Comparison of ENCODE assay signal across 21 mouse cellular contexts in the genomic region with DNA sequence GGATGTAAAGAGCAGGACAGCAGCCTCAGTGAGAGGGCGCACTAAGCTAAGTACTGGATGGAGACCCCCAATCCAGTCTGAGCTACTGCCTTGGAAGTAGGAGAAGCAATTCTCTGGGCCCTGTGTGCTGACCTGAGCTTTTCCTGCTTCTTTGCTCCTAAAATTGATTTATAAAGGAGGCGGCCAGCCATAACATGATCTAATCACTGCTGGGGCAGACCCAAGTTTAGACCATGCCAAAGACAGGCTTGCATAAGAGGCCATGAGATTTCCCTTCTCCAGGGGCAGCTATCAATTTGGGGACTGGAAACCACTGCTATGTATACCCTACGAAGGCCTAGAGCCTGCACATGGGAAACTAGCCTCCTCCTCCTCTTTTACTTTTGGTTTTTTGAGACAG. TPM values are rescaled to one million over a fixed set of nuclear protein-coding genes. Genes with fewer than 3 reads are reported as not detected.
DNase-seq lines count a peak whose midpoint lies in the region; ATAC-seq lines count a peak whose summit lies in the region.
"Had no signal": no experiment of that assay in that cellular context is flagged by ENCODE, and none has a peak within 500 bp of the region (broad histone marks: within the 10 kb centered on the region; RNA-seq: fewer than 3 reads in every experiment).

No protein-coding gene starts in this region.

- H3K36me3 ChIP-seq in kidney, embryonic 16.5 days (ENCODE audit: insufficient read depth, low read length), result peaks cover 14% of the 10 kb centered on the region; the same call in 1 of the 2 replicates
- H3K36me3 ChIP-seq in midbrain, embryonic 10.5 days, result peaks cover 42% of the 10 kb centered on the region

- H3K27me3 ChIP-seq in kidney, embryonic 16.5 days (ENCODE audit: insufficient read depth, low read length), result no peaks in the 10 kb centered on the region
- no peaks in the 10 kb centered on the region for H3K27me3 ChIP-seq in midbrain, embryonic 10.5 days (ENCODE audit: low read depth, poor library complexity, severe bottlenecking)
- H3K27me3 ChIP-seq: limb, embryonic 12.5 days; lung, embryonic 15.5 days; Patski had no signal

- no peak for ATAC-seq in kidney, embryonic 16.5 days (ENCODE audit: low FRiP score, low TSS enrichment)
- ATAC-seq: forebrain, postnatal 0 days; Patski had no signal

- H3K4me3 ChIP-seq in kidney, embryonic 16.5 days (ENCODE audit: low read length), result no peak overlapping the region
- no peak overlapping the region for H3K4me3 ChIP-seq in midbrain, embryonic 10.5 days
- H3K4me3 ChIP-seq: limb, embryonic 12.5 days; lung, embryonic 15.5 days had no signal

- intact Hi-C loops in gastrocnemius, postnatal 36 days (cut with DNase I), result no loop called here

- H3K9ac ChIP-seq in kidney, embryonic 16.5 days (replicated peaks; ENCODE audit: low read length), result no peak overlapping the region
- H3K9ac ChIP-seq: forebrain, postnatal 0 days; limb, embryonic 12.5 days; liver, embryonic 14.5 days; lung, embryonic 15.5 days had no signal

- DNase-seq in gastrocnemius, postnatal 36 days, result peak; percentile 45 to 58
- DNase-seq in gastrocnemius, postnatal 10 days, result no peak
- peak; percentile 17 for DNase-seq in ovary, postnatal 36 days (ENCODE audit: low spot score)
- no peak for DNase-seq in ovary, postnatal 10 days (ENCODE audit: low spot score)
- peak; percentile 59 for DNase-seq in skeletal muscle tissue, adult 2 months (ENCODE audit: low read depth, low spot score)
- no peak for DNase-seq in midbrain, embryonic 10.5 days (ENCODE audit: low spot score)
- DNase-seq: cerebellum, adult 9-11 months; forebrain, postnatal 0 days; heart, postnatal 10 days; spleen, adult 18-20 months; thymus, postnatal 25 days had no signal

- peak overlapping the region; percentile 27 for H3K27ac ChIP-seq in kidney, embryonic 16.5 days (ENCODE audit: low read length)
- no peak overlapping the region; the same call in 1 of the 2 replicates for H3K27ac ChIP-seq in midbrain, embryonic 10.5 days (replicated peaks)
- H3K27ac ChIP-seq: limb, embryonic 12.5 days; liver, embryonic 14.5 days; lung, embryonic 15.5 days; macrophage had no signal

- no peaks in the 10 kb centered on the region for H3K9me3 ChIP-seq in kidney, embryonic 16.5 days (ENCODE audit: low read length)
- no peaks in the 10 kb centered on the region for H3K9me3 ChIP-seq in midbrain, embryonic 10.5 days (replicated peaks)
- H3K9me3 ChIP-seq: limb, embryonic 12.5 days; lung, embryonic 15.5 days had no signal

- H3K4me2 ChIP-seq in kidney, embryonic 16.5 days (replicated peaks; ENCODE audit: low read depth, low read length), result no peak overlapping the region
- H3K4me2 ChIP-seq: heart, embryonic 11.5 days; limb, embryonic 12.5 days; lung, embryonic 15.5 days; midbrain, embryonic 11.5 days had no signal

- H3K4me1 ChIP-seq in kidney, embryonic 16.5 days (ENCODE audit: insufficient read depth, low read length), result peaks cover 41% of the 10 kb centered on the region
- peaks cover 33% of the 10 kb centered on the region for H3K4me1 ChIP-seq in midbrain, embryonic 10.5 days

- WGBS in kidney, embryonic 16.5 days, result 52% methylated on average over 3 of the region's 3 CpGs
- WGBS in midbrain, embryonic 10.5 days, result 86% methylated on average over 3 of the region's 3 CpGs

RNA-seq across cellular contexts. Expression of a gene that starts 10.7 kb away (rescaled TPM):
- total RNA-seq in gastrocnemius, postnatal 36 days (2021), result under 1 TPM in 1 of 2 experiments, not detected in 1; 0.22 TPM
- 1 to 10 TPM; 4.4 to 4.5 TPM for total RNA-seq in gastrocnemius, postnatal 10 days (2021)
- polyA plus RNA-seq in kidney, embryonic 16.5 days (2015; fragmentation: Nextera tagmentation; extraction: Ambion mirVana), result 39.3 and 39.9 TPM in 2 replicates
- 28.8 and 30.2 TPM in 2 replicates for polyA plus RNA-seq in midbrain, embryonic 10.5 days (2016; fragmentation: Nextera tagmentation; extraction: Ambion mirVana)
- total RNA-seq: left cerebral cortex, postnatal 10 days; monocyte, adult 5-6 weeks had no signal
- polyA plus RNA-seq: macrophage had no signal

RNA-seq across cellular contexts. Expression of a gene that starts 32.6 kb away (rescaled TPM):
- total RNA-seq in gastrocnemius, postnatal 36 days (2021), result 1 to 10 TPM; 8.1 to 8.3 TPM
- 10 to 100 TPM; 10.9 to 15.9 TPM for total RNA-seq in gastrocnemius, postnatal 10 days (2021)
- polyA plus RNA-seq in kidney, embryonic 16.5 days (2015; fragmentation: Nextera tagmentation; extraction: Ambion mirVana), result 49.6 and 51.1 TPM in 2 replicates
- polyA plus RNA-seq in midbrain, embryonic 10.5 days (2016; fragmentation: Nextera tagmentation; extraction: Ambion mirVana), result 18.6 and 24.0 TPM in 2 replicates

RNA-seq across cellular contexts. Expression of a gene that starts 36.6 kb away (rescaled TPM):
- 10 to 100 TPM; 37.3 to 40.9 TPM for total RNA-seq in gastrocnemius, postnatal 36 days (2021)
- 10 to 100 TPM; 49.3 to 54.2 TPM for total RNA-seq in gastrocnemius, postnatal 10 days (2021)
- 106 and 111 TPM in 2 replicates for polyA plus RNA-seq in kidney, embryonic 16.5 days (2015; fragmentation: Nextera tagmentation; extraction: Ambion mirVana)
- polyA plus RNA-seq in midbrain, embryonic 10.5 days (2016; fragmentation: Nextera tagmentation; extraction: Ambion mirVana), result 85.4 and 101 TPM in 2 replicates

RNA-seq across cellular contexts. Expression of a gene that starts 57.9 kb away (rescaled TPM):
- total RNA-seq in gastrocnemius, postnatal 36 days (2021), result 10 to 100 TPM; 54.1 to 54.9 TPM
- total RNA-seq in gastrocnemius, postnatal 10 days (2021), result 100 to 1,000 TPM; 260 to 285 TPM
- 22.2 and 24.8 TPM in 2 replicates for polyA plus RNA-seq in kidney, embryonic 16.5 days (2015; fragmentation: Nextera tagmentation; extraction: Ambion mirVana)
- polyA plus RNA-seq in midbrain, embryonic 10.5 days (2016; fragmentation: Nextera tagmentation; extraction: Ambion mirVana), result 94.4 and 100.0 TPM in 2 replicates

Comparison
In these comparisons a context has a peak if more than half of its experiments do, and no peak if none do; other contexts are left out.
1. DNase-seq: peak in gastrocnemius, postnatal 36 days (2 of 2), ovary, postnatal 36 days (single experiment) and skeletal muscle tissue, adult 2 months (single experiment); none in gastrocnemius, postnatal 10 days (single experiment), ovary, postnatal 10 days (single experiment) and midbrain, embryonic 10.5 days (single experiment).
2. RNA of a gene that starts 10.7 kb away (total RNA-seq): 4.4 to 4.5 TPM in gastrocnemius, postnatal 10 days; 0.22 TPM in gastrocnemius, postnatal 36 days; every median in the first group is over 4 times any median in the second.